Mouse (Mus musculus) stomach, embryonic 16.5 days (tissue): Measurements from ENCODE around the gene Dhx16. TPM values are rescaled to one million over a fixed set of nuclear protein-coding genes. Genes with fewer than 3 reads are reported as not detected.

ENCODE experiments used
- ATAC-seq: fragments of 200-750 bp; cut with Nextera tagmentation; 2 replicates; pipeline ENCODE4 v1.8.0; 2017; ENCODE audit warnings: moderate number of reproducible peaks, moderate TSS enrichment; ENCODE audit not compliant: insufficient read depth, low FRiP score
- H3K27ac ChIP-seq: fragments of 300-500 bp; sonication (generic); 2 replicates; pipeline ENCODE4 v1.5.1; 2014; ENCODE audit warnings: low read length
- H3K27me3 ChIP-seq: fragments of 300-500 bp; sonication (generic); 2 replicates; pipeline ENCODE4 v1.6.1; 2014; ENCODE audit warnings: low read length, control low read depth, mixed read lengths; ENCODE audit not compliant: control insufficient read depth, insufficient read depth
- H3K36me3 ChIP-seq: fragments of 300-500 bp; sonication (generic); 2 replicates; pipeline ENCODE4 v1.6.1; 2014; ENCODE audit warnings: low read length; ENCODE audit not compliant: control insufficient read depth, insufficient read depth
- H3K4me1 ChIP-seq: fragments of 300-500 bp; sonication (generic); 2 replicates; pipeline ENCODE4 v1.6.1; 2014; ENCODE audit warnings: low read length, control low read depth, mixed read lengths; ENCODE audit not compliant: control insufficient read depth, insufficient read depth
- H3K4me2 ChIP-seq: fragments of 300-500 bp; sonication (generic); 2 replicates; pipeline ENCODE4 v1.6.1; 2014; ENCODE audit warnings: low read depth, low read length, mixed read lengths
- H3K4me3 ChIP-seq: fragments of 300-500 bp; sonication (generic); replicated peaks from 2 replicates; pipeline ENCODE4 v1.5.1; 2014; ENCODE audit warnings: mild to moderate bottlenecking, low read length
- H3K9ac ChIP-seq: fragments of 300-500 bp; sonication (generic); 2 replicates; pipeline ENCODE4 v1.6.1; 2014; ENCODE audit warnings: low read length
- H3K9me3 ChIP-seq: fragments of 300-500 bp; sonication (generic); replicated peaks from 2 replicates; pipeline ENCODE4 v1.6.1; 2016; ENCODE audit warnings: low read length, control low read depth; ENCODE audit not compliant: control insufficient read depth
- WGBS: fragments of 180-500 bp; shearing (Covaris S2); extraction: QIAGEN DNeasy Blood & Tissue Kit; methylation state at CpG from one replicate; pipeline ENCODE4 v1.1.7; 2014; 5-methylcytosine and 5-hydroxymethylcytosine counted together
- microRNA counts: library from miRNA; unstranded; fragments of <30 nt; microRNA quantifications from one replicate; lab custom pipeline; 2016
- microRNA-seq: library from miRNA; unstranded; fragments of <30 nt; microRNA quantifications from one replicate; pipeline ENCODE4, GENCODE M21; 2016
- polyA plus RNA-seq: library from polyadenylated mRNA; unstranded; fragments of >200 nt; fragmentation: Nextera tagmentation; extraction: Ambion mirVana; gene quantifications from 2 replicates; pipeline ENCODE4 v1.2.1, GENCODE M21; 2015

Gene Dhx16
- polyA plus RNA-seq, 1 experiment from 2014 or later, result 33.8 TPM

DNA sequence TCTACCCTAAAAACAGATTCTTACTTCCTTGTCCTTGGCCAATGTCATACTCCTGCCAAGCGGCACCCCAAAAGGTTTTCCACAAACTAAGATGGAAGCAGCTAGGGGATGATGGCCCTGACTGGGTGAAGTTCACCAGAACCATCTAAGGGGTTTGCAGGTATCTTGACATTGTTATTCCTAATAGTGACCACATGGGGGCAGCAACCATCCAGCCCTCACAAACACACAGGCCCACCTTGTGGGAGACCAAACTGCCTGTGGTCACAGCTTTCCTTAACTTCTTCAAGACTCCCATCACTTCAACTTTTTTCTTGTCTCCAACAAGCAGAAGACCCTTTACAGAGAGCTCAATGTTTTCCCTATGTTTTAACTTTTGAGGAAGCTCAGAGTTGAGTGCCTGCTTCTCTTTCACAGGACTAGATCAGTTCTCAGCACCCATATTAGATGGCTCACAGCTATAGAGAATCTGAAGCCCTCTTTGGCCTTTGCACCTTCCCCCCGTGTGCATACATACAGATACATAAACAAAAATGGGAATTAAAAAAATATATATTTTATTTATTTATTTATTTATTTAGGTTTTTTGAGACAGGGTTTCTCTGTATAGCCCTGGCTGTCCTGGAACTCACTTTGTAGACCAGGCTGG is 58.2 kb downstream of the Dhx16 start:
- 0 out of 2 replicates have a peak, but pooled peaks have one; percentile 33 for ATAC-seq
- Histone ChIP-seq H3K36me3 (no peaks in the 10 kb centered on the region), H3K4me1 (no peaks in the 10 kb centered on the region), H3K27me3 (no peaks in the 10 kb centered on the region), H3K4me2 (no peak overlapping the region), H3K27ac (no peak overlapping the region), H3K4me3 (no peak overlapping the region), H3K9ac (no peak overlapping the region), H3K9me3 (no peaks in the 10 kb centered on the region)
- WGBS, result 41% methylated on average over 2 of the region's 2 CpGs

- WGBS, result 36% methylated on average over 2 of the region's 2 CpGs
Measured at GRCm38 (mm10) chr17:35939108-35939507, 59.5 kb downstream of the Dhx16 start.

GRCm38 (mm10) chr17:35939941-35940340 is 60.3 kb downstream of the Dhx16 start:
- H3K9ac ChIP-seq, result no peak overlapping the region
- H3K36me3 ChIP-seq, result no peaks in the 10 kb centered on the region
- H3K4me3 ChIP-seq, result no peak overlapping the region
- no peaks in the 10 kb centered on the region for H3K27me3 ChIP-seq
- 51% methylated on average over 1 of the region's 1 CpGs for WGBS
- H3K4me1 ChIP-seq, result no peaks in the 10 kb centered on the region
- no peak overlapping the region for H3K4me2 ChIP-seq
- no peak for ATAC-seq
- no peak overlapping the region for H3K27ac ChIP-seq
- H3K9me3 ChIP-seq, result no peaks in the 10 kb centered on the region

More at GRCm38 (mm10) chr17:35939108-35939507, 59.5 kb downstream of the Dhx16 start:
- Histone ChIP-seq H3K36me3 (no peaks in the 10 kb centered on the region), H3K4me2 (no peak overlapping the region), H3K4me1 (no peaks in the 10 kb centered on the region), H3K9ac (no peak overlapping the region), H3K9me3 (no peaks in the 10 kb centered on the region), H3K27ac (no peak overlapping the region), H3K4me3 (no peak overlapping the region), H3K27me3 (no peaks in the 10 kb centered on the region)
- ATAC-seq, result no peak

MicroRNA genes within 50 kb of the gene (microRNA counts, 519-probe panel; counts per million panel counts)
- microRNA mmu-miR-1894-3p (lab: Ali Mortazavi, UCI), result not detected
- 1,443 counts per million, percentile 14 among the panel's probes with 10 or more counts for microRNA mmu-miR-1894-5p (lab: Ali Mortazavi, UCI)

Small RNA genes within 50 kb of the gene (microRNA-seq; reads per million reads assigned to microRNA genes)
- not detected for gene Gm28033
- gene Mir1894, result not detected

Other genes with a start within 250 kb of the Dhx16 start
- gene Mucl3, start 236.1 kb upstream of the Dhx16 start, polyA plus RNA-seq, result 71.0 and 145 TPM in 2 replicates
- 17.2 and 17.4 TPM in 2 replicates for gene Vars2, start 212.2 kb upstream of the Dhx16 start, polyA plus RNA-seq
- 38.6 and 41.5 TPM in 2 replicates for gene Gtf2h4, start 206.1 kb upstream of the Dhx16 start, polyA plus RNA-seq
- 81.5 and 86.5 TPM in 2 replicates for gene Ddr1, start 175.2 kb upstream of the Dhx16 start, polyA plus RNA-seq
- gene Ier3, start 58.1 kb upstream of the Dhx16 start, polyA plus RNA-seq, result 22.1 and 24.4 TPM in 2 replicates
- 55.8 and 58.2 TPM in 2 replicates for gene Flot1, start 56.6 kb upstream of the Dhx16 start, polyA plus RNA-seq
- 649 and 665 TPM in 2 replicates for gene Tubb5, start 41.5 kb upstream of the Dhx16 start, polyA plus RNA-seq
- 11.7 and 16.2 TPM in 2 replicates for gene Mdc1, start 38.3 kb upstream of the Dhx16 start, polyA plus RNA-seq
- gene Nrm, start 18.5 kb upstream of the Dhx16 start, polyA plus RNA-seq, result 48.9 and 51.5 TPM in 2 replicates
- gene Ppp1r18, start 14.2 kb upstream of the Dhx16 start, polyA plus RNA-seq, result 20.1 and 20.2 TPM in 2 replicates
- gene 2310061I04Rik, start 17.6 kb downstream of the Dhx16 start, polyA plus RNA-seq, result 19.1 and 22.9 TPM in 2 replicates
- 50.8 and 51.9 TPM in 2 replicates for gene Atat1, start 30.3 kb downstream of the Dhx16 start, polyA plus RNA-seq
- gene Mrps18b, start 36.6 kb downstream of the Dhx16 start, polyA plus RNA-seq, result 83.2 and 87.3 TPM in 2 replicates
- gene Ppp1r10, start 36.6 kb downstream of the Dhx16 start, polyA plus RNA-seq, result 33.1 and 34.3 TPM in 2 replicates
- 87.7 and 88.9 TPM in 2 replicates for gene Abcf1, start 89.9 kb downstream of the Dhx16 start, polyA plus RNA-seq
- gene Gnl1, start 100.0 kb downstream of the Dhx16 start, polyA plus RNA-seq, result 42.7 and 45.0 TPM in 2 replicates
- gene Prr3, start 100.4 kb downstream of the Dhx16 start, polyA plus RNA-seq, result 23.4 and 25.6 TPM in 2 replicates
- gene H2-T24, start 140.7 kb downstream of the Dhx16 start, polyA plus RNA-seq, result 2.7 TPM in 2 replicates
- 16.9 and 17.5 TPM in 2 replicates for gene H2-T23, start 153.0 kb downstream of the Dhx16 start, polyA plus RNA-seq
- 19.9 and 23.5 TPM in 2 replicates for gene H2-T22, start 162.9 kb downstream of the Dhx16 start, polyA plus RNA-seq
- 0.15 TPM in 1 of 2 replicates, not detected in the other for gene Gm6034, start 163.1 kb downstream of the Dhx16 start, polyA plus RNA-seq
- gene Gm11127, start 178.6 kb downstream of the Dhx16 start, polyA plus RNA-seq, result 0.85 and 0.89 TPM in 2 replicates
- not detected in 2 replicates for gene Gm19684, start 241.9 kb downstream of the Dhx16 start, polyA plus RNA-seq
- 0.34 TPM in 1 of 2 replicates, not detected in the other for gene Gm7030, start 249.6 kb downstream of the Dhx16 start, polyA plus RNA-seq